Mouse (Mus musculus) bone marrow, adult 2 months (tissue): ENCODE data around the gene Clp1.

Source experiments
- CTCF ChIP-seq: fragments of 200-500 bp; IDR thresholded peaks from 2 replicates; pipeline ENCODE4 v1.5.1; 2011; ENCODE audit warnings: low read length, control low read depth; ENCODE audit not compliant: control insufficient read depth, insufficient read depth
- POLR2A ChIP-seq: fragments of 200-500 bp; IDR thresholded peaks from 2 replicates; pipeline ENCODE4 v1.6.1; 2011; ENCODE audit warnings: low read depth, mild to moderate bottlenecking, control low read depth, low read length, borderline replicate concordance; ENCODE audit not compliant: control insufficient read depth

- TF ChIP-seq POLR2A (no peak), CTCF (no peak)
Measured at GRCm38 (mm10) chr2:84704329-84704728, 22.8 kb downstream of the Clp1 start.
